Mouse (Mus musculus): Measurements from ENCODE around the gene Boc. TPM values are rescaled to one million over a fixed set of nuclear protein-coding genes. Genes with fewer than 3 reads are reported as not detected.
A peak's percentile ranks its signal among the peaks of the same experiment; 100 is the strongest.

The Boc gene
- polyA plus RNA-seq, 1 experiment from 2014 or later, result 8.3 TPM

GRCm38 (mm10) chr16:44526689-44527088 is 32.0 kb downstream of the Boc start:
- Histone ChIP-seq H3K9me3 (replicated peaks; ENCODE audit: control insufficient read depth, low read length) (no peaks in the 10 kb centered on the region), H3K27ac (ENCODE audit: low read length) (no peak overlapping the region), H3K4me3 (ENCODE audit: low read length) (no peak overlapping the region), H3K9ac (ENCODE audit: low read length) (no peak overlapping the region; the same call in 1 of the 2 replicates), H3K36me3 (ENCODE audit: control insufficient read depth, insufficient read depth) (no peaks in the 10 kb centered on the region), H3K27me3 (ENCODE audit: control insufficient read depth, insufficient read depth, low read length) (no peaks in the 10 kb centered on the region), H3K4me1 (ENCODE audit: control insufficient read depth, insufficient read depth, low read length) (peaks cover 15% of the 10 kb centered on the region), H3K4me2 (ENCODE audit: low read depth, low read length) (peak overlapping the region; percentile 8)
- 16% methylated on average over 12 of the region's 12 CpGs for WGBS
- no peak for ATAC-seq (replicated peaks; ENCODE audit: extremely low read depth, insufficient read depth, low FRiP score)

- WGBS, result 81% methylated on average over 1 of the region's 1 CpGs
- no peak for ATAC-seq (replicated peaks; ENCODE audit: extremely low read depth, insufficient read depth, low FRiP score)
- Histone ChIP-seq H3K9me3 (replicated peaks; ENCODE audit: control insufficient read depth, low read length) (no peaks in the 10 kb centered on the region), H3K27ac (ENCODE audit: low read length) (no peak overlapping the region), H3K4me1 (ENCODE audit: control insufficient read depth, insufficient read depth, low read length) (peaks cover 15% of the 10 kb centered on the region), H3K27me3 (ENCODE audit: control insufficient read depth, insufficient read depth, low read length) (no peaks in the 10 kb centered on the region), H3K36me3 (ENCODE audit: control insufficient read depth, insufficient read depth) (no peaks in the 10 kb centered on the region), H3K4me3 (ENCODE audit: low read length) (no peak overlapping the region), H3K9ac (ENCODE audit: low read length) (no peak overlapping the region), H3K4me2 (ENCODE audit: low read depth, low read length) (no peak overlapping the region)
Measured at GRCm38 (mm10) chr16:44526044-44526443, 32.7 kb downstream of the Boc start.

GRCm38 (mm10) chr16:44523595-44523994 is 35.1 kb downstream of the Boc start:
- no peak for ATAC-seq (replicated peaks; ENCODE audit: extremely low read depth, insufficient read depth, low FRiP score)
- H3K9me3 ChIP-seq (replicated peaks; ENCODE audit: control insufficient read depth, low read length), result no peaks in the 10 kb centered on the region
- no peaks in the 10 kb centered on the region for H3K27me3 ChIP-seq (ENCODE audit: control insufficient read depth, insufficient read depth, low read length)
- WGBS, result 77% methylated on average over 7 of the region's 7 CpGs
- H3K36me3 ChIP-seq (ENCODE audit: control insufficient read depth, insufficient read depth), result 0 out of 2 replicates have a peak, but pooled peaks cover 2% of the 10 kb centered on the region
- H3K4me3 ChIP-seq (ENCODE audit: low read length), result no peak overlapping the region
- no peak overlapping the region for H3K4me2 ChIP-seq (ENCODE audit: low read depth, low read length)
- no peak overlapping the region for H3K27ac ChIP-seq (ENCODE audit: low read length)
- H3K4me1 ChIP-seq (ENCODE audit: control insufficient read depth, insufficient read depth, low read length), result peaks cover 13% of the 10 kb centered on the region
- H3K9ac ChIP-seq (ENCODE audit: low read length), result no peak overlapping the region

- H3K9me3 ChIP-seq (replicated peaks; ENCODE audit: control insufficient read depth, low read length), result no peaks in the 10 kb centered on the region
- no peak for ATAC-seq (replicated peaks; ENCODE audit: extremely low read depth, insufficient read depth, low FRiP score)
- H3K27ac ChIP-seq (ENCODE audit: low read length), result no peak overlapping the region
- H3K36me3 ChIP-seq (ENCODE audit: control insufficient read depth, insufficient read depth), result 0 out of 2 replicates have a peak, but pooled peaks cover 2% of the 10 kb centered on the region
- no peaks in the 10 kb centered on the region for H3K27me3 ChIP-seq (ENCODE audit: control insufficient read depth, insufficient read depth, low read length)
- no peak overlapping the region for H3K4me2 ChIP-seq (ENCODE audit: low read depth, low read length)
- H3K9ac ChIP-seq (ENCODE audit: low read length), result no peak overlapping the region
- H3K4me1 ChIP-seq (ENCODE audit: control insufficient read depth, insufficient read depth, low read length), result no peaks in the 10 kb centered on the region
- 66% methylated on average over 6 of the region's 6 CpGs for WGBS
- no peak overlapping the region for H3K4me3 ChIP-seq (ENCODE audit: low read length)
Measured at GRCm38 (mm10) chr16:44516498-44516897, 42.2 kb downstream of the Boc start.

GRCm38 (mm10) chr16:44510521-44511213 is 48.0 kb downstream of the Boc start:
- H3K9me3 ChIP-seq (replicated peaks; ENCODE audit: control insufficient read depth, low read length), result no peaks in the 10 kb centered on the region
- H3K4me3 ChIP-seq (ENCODE audit: low read length), result no peak overlapping the region
- WGBS, result 69% methylated on average over 13 of the region's 13 CpGs
- ATAC-seq (replicated peaks; ENCODE audit: extremely low read depth, insufficient read depth, low FRiP score), result no peak
- H3K27ac ChIP-seq (ENCODE audit: low read length), result peak overlapping the region; percentile 5; the same call in 1 of the 2 replicates
- H3K4me2 ChIP-seq (ENCODE audit: low read depth, low read length), result no peak overlapping the region
- 0 out of 2 replicates have a peak, but pooled peaks cover 4% of the 10 kb centered on the region for H3K4me1 ChIP-seq (ENCODE audit: control insufficient read depth, insufficient read depth, low read length)
- no peaks in the 10 kb centered on the region for H3K27me3 ChIP-seq (ENCODE audit: control insufficient read depth, insufficient read depth, low read length)
- no peaks in the 10 kb centered on the region for H3K36me3 ChIP-seq (ENCODE audit: control insufficient read depth, insufficient read depth)
- no peak overlapping the region for H3K9ac ChIP-seq (ENCODE audit: low read length)

- H3K9me3 ChIP-seq (replicated peaks; ENCODE audit: control insufficient read depth, low read length), result peaks cover 1% of the 10 kb centered on the region
- H3K4me3 ChIP-seq (ENCODE audit: low read length), result no peak overlapping the region
- no peak overlapping the region for H3K9ac ChIP-seq (ENCODE audit: low read length)
- 0 out of 2 replicates have a peak, but pooled peaks cover 4% of the 10 kb centered on the region for H3K4me1 ChIP-seq (ENCODE audit: control insufficient read depth, insufficient read depth, low read length)
- no peaks in the 10 kb centered on the region for H3K27me3 ChIP-seq (ENCODE audit: control insufficient read depth, insufficient read depth, low read length)
- H3K4me2 ChIP-seq (ENCODE audit: low read depth, low read length), result no peak overlapping the region
- no peak overlapping the region for H3K27ac ChIP-seq (ENCODE audit: low read length)
- H3K36me3 ChIP-seq (ENCODE audit: control insufficient read depth, insufficient read depth), result no peaks in the 10 kb centered on the region
- no peak for ATAC-seq (replicated peaks; ENCODE audit: extremely low read depth, insufficient read depth, low FRiP score)
- WGBS, result 59% methylated on average over 7 of the region's 7 CpGs
Measured at GRCm38 (mm10) chr16:44509458-44510344, 49.0 kb downstream of the Boc start.

GRCm38 (mm10) chr16:44508772-44509171 is 49.9 kb downstream of the Boc start:
- no peak overlapping the region for H3K4me2 ChIP-seq (ENCODE audit: low read depth, low read length)
- 85% methylated on average over 13 of the region's 13 CpGs for WGBS
- 0 out of 2 replicates have a peak, but pooled peaks cover 4% of the 10 kb centered on the region for H3K4me1 ChIP-seq (ENCODE audit: control insufficient read depth, insufficient read depth, low read length)
- H3K9ac ChIP-seq (ENCODE audit: low read length), result no peak overlapping the region
- no peak overlapping the region for H3K4me3 ChIP-seq (ENCODE audit: low read length)
- no peak for ATAC-seq (replicated peaks; ENCODE audit: extremely low read depth, insufficient read depth, low FRiP score)
- peaks cover 8% of the 10 kb centered on the region for H3K9me3 ChIP-seq (replicated peaks; ENCODE audit: control insufficient read depth, low read length)
- no peak overlapping the region for H3K27ac ChIP-seq (ENCODE audit: low read length)
- H3K27me3 ChIP-seq (ENCODE audit: control insufficient read depth, insufficient read depth, low read length), result no peaks in the 10 kb centered on the region
- H3K36me3 ChIP-seq (ENCODE audit: control insufficient read depth, insufficient read depth), result peaks cover 2% of the 10 kb centered on the region; the same call in 1 of the 2 replicates

GRCm38 (mm10) chr16:44508025-44508424 is 50.7 kb downstream of the Boc start:
- H3K4me3 ChIP-seq (ENCODE audit: low read length), result no peak overlapping the region
- no peak overlapping the region for H3K27ac ChIP-seq (ENCODE audit: low read length)
- no peak overlapping the region for H3K9ac ChIP-seq (ENCODE audit: low read length)
- peaks cover 2% of the 10 kb centered on the region; the same call in 1 of the 2 replicates for H3K36me3 ChIP-seq (ENCODE audit: control insufficient read depth, insufficient read depth)
- H3K4me2 ChIP-seq (ENCODE audit: low read depth, low read length), result no peak overlapping the region
- no peaks in the 10 kb centered on the region for H3K27me3 ChIP-seq (ENCODE audit: control insufficient read depth, insufficient read depth, low read length)
- peaks cover 10% of the 10 kb centered on the region for H3K4me1 ChIP-seq (ENCODE audit: control insufficient read depth, insufficient read depth, low read length)
- ATAC-seq (replicated peaks; ENCODE audit: extremely low read depth, insufficient read depth, low FRiP score), result no peak
- WGBS, result 70% methylated on average over 5 of the region's 5 CpGs
- H3K9me3 ChIP-seq (replicated peaks; ENCODE audit: control insufficient read depth, low read length), result peaks cover 8% of the 10 kb centered on the region

Measured in heart, embryonic 16.5 days (tissue).